Mouse (Mus musculus) megakaryocyte, embryonic 14.5 days (primary cell): ENCODE results near the gene Tmem106a.

Experiments used
- FLI1 ChIP-seq: IDR thresholded peaks from 2 replicates; pipeline ENCODE4 v1.6.1; 2012; ENCODE audit warnings: low read length, inconsistent platforms, mixed read lengths
- GATA1 ChIP-seq: IDR thresholded peaks from 3 replicates; pipeline ENCODE4 v1.6.1; 2012; ENCODE audit warnings: mixed read lengths, low read length, inconsistent platforms, borderline replicate concordance

- TF ChIP-seq GATA1 (no peak), FLI1 (no peak)
Observed at GRCm38 (mm10) chr11:101618596-101618995, 36.6 kb downstream of the Tmem106a start.
